Mouse (Mus musculus) adrenal gland, adult 2 months (tissue): ENCODE results near the gene Gatd1. TPM values are rescaled to one million over a fixed set of nuclear protein-coding genes. Genes with fewer than 3 reads are reported as not detected.
A peak's percentile ranks its signal among the peaks of the same experiment; 100 is the strongest.
"Not testable (repeated sequence)": the region's sequence is repeated elsewhere in the genome, so short reads cannot be mapped to it uniquely, and the experiment has no call there.

Source experiments
- DNase-seq: peaks from one replicate; pipeline ENCODE4 v3.0.0; 2021
- polyA plus RNA-seq: library from polyadenylated mRNA; depleted of rRNA; stranded (reverse); fragments of >200 nt; gene quantifications from 2 replicates; pipeline ENCODE4 v1.2.3, GENCODE M21; 2012
- total RNA-seq, 2 experiments: library from RNA; stranded (reverse); gene quantifications; 2 replicates each; pipeline ENCODE4 v1.2.3; 2021

Gene Gatd1
- total and polyA plus RNA-seq, 3 experiments, result 29.7 to 49.5 (median 41.1) TPM

DNA sequence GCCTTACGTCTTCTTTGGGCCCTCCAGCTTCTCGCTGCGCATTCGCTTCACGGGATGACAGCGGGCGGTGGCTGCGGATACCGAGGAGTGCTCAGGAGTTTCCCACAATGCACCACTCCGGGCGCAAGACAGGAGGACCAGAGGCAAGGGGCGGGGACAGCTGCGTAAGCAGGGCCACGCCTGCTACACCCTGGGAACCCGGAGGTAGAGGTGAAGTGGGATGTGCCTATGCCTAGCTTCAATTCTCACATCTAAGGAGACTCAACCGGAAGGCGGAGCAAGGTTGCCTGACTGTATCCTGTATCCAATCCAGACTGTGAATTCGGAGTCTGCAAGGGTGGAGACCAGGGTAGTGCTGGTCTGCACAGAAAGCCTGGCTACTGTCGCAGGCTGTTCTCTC, 15.4 kb upstream of the Gatd1 start, which contains the start of gene Cend1:
Gene Cend1, minus strand, starts transcription at position 182 of the 400 bp plus-strand sequence.
- DNase-seq, result peak; percentile 69

DNA sequence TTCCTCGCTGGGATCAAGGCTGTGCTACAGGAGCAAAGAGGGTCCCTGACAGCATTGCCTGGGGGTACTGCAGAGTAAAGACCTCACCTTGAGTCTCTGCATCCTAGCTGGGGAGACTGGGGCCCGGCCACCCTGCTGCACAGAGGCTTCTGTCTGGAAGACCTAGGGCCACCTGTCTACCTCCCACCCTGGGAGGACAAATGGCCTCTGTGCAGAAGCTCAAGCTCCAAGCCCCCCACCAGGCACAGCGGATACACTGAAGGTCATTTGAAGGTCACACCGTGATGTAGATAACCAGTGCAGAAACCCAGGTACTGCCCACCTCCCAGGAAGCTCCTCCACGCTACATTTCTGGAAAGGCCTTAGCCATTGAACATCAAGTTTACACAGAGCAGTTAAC, 14.8 kb upstream of the Gatd1 start:
- no peak for DNase-seq

DNA sequence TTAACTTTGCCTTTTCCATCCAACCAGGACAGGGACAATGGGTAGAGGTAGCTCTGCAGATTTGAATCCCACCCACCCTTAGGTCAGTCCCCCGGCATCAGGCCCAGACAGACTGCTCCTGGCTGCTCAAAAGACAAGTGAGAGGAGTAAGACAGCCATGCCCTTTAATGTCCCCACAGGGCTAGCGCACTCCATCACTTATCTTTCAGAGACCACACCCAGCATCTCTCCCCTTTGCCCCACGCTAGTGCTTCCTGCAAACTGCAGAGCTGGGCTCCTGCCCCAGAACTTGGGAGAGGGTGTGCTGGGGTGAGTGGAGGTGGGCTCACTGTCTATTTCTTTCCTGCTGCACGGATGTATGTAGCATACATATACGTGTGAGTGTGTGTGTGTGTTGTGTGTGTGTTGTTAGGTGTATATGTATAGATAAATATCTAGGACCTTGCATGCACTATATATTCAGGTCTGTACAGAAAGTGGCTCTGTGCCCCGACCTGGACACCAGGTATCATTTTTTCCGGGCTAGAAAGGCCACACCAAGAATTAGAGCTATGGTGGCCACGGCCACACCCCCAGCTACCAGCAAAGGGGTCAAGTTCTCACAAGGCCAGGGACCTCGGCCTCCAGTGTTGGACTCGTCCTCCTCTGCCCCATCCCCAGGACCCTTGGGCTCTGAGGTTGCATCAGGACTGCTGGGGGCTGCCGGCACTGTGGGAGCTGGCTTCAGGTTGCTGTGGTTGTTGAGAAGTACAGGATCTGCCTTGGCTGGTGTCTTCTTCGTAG, 13.2 kb upstream of the Gatd1 start:
- DNase-seq, result no peak

DNA sequence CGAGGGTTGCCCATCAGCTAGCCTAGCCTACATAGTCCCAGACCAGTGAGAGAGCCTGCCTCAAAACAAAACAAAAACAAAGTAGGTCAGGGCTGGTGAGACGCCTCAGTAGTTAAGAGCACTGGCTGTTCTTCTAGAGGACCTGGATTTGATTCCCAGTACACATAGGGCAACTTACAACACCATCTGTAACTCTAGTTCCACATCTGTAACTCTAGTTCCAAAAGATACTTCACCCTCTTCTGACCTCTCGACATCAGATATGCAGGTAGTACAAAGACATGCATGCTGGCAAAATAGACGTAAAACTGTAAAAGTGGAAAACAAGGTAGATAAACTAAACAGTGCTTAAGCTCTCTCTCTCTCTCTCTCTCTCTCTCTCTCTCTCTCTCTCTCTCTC, 9.9 kb upstream of the Gatd1 start:
- DNase-seq, result no peak

DNA sequence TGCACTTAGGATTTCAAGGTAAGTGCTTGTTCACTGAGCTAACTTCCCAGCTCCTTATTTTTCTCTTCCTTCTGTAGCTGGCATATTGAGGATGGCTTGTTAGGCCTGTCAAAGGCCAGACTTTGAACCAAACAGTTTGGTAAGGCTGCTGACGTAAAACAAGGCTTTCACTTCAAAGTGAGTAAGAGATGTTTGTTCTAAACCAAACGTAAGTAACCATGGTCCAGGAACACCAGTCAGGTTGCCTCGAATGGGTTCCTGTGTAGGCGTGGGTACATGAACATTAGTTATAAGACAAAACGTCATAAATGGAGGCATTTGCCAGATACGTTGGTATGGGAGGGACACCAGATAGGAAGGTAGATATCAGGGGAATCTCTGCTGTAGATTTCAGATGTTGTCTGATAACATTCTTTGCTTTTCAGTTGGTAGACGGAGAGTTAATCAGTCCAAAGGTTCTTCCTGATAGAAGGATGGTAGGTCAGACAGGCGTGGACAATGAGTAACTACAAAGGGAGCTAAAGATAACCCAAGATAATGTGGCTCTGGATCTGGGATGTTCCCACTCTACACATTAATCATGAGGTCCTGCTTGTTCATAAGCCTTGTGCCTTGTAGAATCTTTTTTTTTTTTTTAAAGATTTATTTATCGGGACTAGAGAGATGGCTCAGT, 6.2 kb upstream of the Gatd1 start:
- no peak for DNase-seq

DNA sequence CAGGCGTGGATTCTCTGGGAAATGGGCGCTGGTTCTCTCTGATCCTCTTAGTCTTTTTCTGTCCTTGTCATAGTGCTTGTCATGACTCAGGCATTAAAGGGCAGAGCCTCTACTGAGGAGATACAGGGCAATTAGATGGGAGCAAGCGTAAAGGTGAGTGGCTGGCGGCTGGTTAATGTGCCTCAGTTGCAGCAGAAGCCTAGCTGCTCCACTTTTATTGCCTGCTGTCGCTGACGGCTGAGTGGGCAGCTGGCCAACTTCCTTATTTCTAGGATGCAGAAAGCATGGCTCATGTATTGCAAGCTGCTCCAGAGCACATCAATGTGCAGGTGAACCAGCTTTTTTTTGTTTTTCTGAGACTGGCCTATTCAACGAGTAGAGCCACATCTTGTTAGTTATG, 5.0 kb upstream of the Gatd1 start:
- no peak for DNase-seq

DNA sequence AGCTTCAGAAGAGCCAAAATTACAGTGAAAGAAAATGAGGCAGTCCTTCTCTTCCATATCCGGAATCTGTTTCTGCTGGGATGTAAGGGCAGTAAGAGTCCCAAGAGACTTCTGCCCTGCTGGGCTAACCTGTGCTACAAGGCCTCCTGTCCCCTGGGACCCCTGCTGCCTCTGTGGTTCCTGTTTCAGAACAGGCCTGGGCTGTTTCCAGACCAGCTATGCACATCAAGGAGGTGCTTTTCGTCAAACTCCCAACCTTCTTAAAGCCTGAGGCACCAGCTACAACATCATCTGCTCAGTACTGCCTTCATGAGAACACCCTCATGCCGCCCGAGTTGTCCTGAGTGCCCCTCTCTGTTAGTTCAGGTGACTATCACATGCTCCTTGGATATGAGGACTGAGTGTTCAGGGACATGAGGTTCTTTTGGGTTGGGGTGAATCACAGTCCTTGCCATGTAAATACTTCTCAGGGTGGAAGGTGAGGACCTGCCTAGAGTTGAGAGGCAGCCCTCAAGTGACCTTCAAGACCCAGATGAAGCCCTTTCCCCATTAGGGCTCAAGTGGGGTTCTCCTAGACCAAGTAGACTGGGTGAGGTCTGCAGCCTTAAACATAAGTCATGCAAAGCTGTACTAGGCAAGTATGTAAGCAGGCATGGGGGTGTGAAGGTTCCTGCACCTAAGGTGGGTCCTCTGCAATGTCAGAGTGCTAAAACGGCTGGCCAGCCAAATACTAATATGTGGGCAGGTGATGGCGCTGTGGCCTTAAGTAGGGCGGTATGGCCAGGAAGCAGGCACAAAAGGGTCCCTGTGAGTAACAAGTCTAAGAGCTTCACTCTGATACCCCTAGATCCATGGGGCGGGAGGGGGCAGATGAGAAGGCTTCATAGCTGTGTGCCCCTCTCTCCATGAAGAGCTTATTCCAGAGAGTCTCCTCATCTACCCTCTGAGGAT, 4.1 kb upstream of the Gatd1 start:
- no peak for DNase-seq

DNA sequence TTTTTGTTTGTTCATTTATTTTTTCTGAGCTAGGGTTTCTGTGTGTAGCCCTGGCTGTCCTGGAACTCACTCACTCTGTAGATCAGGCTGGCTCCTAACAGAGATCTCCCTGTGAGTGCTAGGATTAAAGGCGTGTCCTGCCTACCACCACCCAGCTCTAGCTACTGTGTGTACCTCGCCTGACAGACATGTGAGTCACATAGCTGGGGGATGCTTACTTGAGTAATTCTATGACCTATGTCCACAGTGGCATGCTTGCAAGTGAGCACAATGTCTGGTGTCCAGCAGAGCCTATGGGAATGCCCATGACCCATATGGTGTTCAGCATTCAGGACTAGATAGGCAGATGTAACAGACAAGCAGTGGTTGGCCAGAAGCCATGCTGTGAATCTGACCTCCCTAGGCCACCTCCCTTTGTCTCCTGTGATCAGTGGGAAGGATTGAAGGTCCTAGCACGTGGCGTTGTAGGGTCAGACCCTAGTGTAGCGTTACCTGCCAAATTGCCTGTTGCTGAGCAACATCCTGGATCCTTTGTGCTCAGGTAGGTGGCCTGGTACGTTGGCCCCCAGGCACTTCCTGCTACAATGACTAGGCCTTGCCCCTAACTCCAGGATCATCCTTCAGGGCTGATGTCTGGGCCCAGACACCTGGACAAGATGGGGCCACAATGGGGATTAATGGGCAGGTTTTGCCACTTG, 2.4 kb upstream of the Gatd1 start:
- DNase-seq, result no peak

DNA sequence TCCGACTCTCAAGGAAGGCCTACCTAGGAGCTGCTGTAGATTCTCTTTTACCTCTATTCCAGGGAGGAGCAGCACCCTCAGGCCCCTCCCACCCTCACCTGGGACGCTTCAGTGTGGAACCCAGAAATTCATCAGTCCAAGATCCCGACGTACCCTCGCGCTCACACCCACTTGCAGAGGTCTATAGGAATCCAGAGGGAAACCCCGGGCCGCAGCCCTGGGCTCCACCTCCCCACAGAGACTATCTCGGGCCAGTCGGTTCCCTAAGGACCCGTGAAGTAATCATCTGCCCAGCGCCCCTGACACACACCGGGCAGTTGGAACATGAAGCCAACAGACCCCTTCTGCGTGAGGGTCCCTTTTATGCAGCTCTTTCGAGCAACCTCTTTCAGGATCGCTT, 605 bp downstream of the Gatd1 start:
- DNase-seq, result no peak

DNA sequence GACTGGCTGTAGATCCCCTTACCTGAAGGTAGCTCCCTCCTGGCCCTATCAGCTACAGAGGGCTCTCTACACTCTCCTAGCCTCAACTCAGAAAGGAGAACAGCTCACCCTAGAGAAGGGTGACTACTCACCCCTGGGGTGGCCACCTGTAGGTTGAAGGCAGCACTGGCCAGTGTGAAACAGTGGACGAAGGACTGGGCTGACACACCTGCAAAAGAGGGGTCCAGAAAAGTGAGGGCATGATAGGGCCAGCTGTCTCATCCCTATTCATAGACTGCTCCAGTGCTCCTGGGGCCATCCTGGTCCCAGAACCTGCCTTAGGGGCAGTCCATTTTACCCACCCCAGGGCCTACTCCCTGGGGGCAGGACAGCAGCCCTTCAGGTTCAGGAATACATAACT, 2.3 kb downstream of the Gatd1 start:
- DNase-seq, result no peak

DNA sequence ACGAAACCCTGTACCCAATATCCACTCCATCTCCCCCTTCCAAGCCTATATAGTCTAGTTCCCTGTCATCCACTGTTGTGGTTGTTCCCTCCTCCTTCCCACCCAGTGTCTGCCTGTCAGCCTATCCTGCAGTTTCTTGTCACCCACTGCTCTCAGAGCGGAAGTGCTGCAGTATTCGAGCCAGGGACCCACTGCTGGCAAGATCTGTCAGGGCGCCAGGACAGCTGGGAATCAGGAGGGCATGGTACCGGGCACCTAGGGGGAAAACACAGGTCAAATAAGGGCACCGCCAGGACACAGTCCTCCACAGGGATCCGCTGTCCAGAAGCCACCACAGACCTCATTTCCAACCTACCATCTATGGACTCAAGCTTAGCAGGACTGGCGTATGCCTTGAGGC, 3.3 kb downstream of the Gatd1 start:
- no peak for DNase-seq

DNA sequence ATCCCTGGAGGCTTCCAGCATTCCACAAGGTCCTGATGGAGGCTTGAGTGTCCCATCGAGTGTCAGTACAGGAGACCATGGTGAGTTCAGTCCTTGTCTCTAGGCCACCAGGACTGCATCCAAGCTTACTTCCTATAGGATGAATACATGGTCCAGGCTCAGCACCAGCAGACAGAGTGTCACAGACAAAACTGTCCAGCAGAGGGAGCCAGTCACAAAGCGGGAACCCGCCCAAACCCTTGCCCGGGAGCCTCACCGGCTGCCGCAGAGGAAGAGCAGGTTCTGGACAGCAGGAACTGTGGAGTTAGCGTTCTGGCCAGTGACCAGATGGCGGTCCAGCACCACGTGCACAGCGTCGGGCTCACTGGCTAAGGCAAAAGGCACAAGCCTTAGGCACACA, 5.1 kb downstream of the Gatd1 start:
- peak; percentile 90 for DNase-seq

DNA sequence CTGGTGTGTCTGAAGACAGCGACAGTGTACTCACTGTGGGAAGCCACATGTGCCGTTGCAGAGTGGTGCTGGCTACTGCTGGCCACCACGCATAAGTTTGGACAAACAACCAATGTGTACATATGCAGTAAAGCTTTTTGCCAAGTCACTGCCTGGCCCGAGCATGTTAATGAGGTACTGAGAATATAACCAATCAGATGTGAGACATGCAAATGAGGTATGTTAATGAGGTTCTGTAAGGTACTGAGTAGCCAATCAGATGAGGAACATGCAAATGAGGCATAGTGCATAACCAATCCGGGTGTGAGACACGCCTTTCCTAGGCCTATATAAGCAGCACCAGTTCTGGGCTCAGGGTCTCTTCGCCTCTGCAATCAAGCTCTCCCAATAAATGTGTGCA, 6.3 kb downstream of the Gatd1 start:
- DNase-seq, result not testable (repeated sequence)

DNA sequence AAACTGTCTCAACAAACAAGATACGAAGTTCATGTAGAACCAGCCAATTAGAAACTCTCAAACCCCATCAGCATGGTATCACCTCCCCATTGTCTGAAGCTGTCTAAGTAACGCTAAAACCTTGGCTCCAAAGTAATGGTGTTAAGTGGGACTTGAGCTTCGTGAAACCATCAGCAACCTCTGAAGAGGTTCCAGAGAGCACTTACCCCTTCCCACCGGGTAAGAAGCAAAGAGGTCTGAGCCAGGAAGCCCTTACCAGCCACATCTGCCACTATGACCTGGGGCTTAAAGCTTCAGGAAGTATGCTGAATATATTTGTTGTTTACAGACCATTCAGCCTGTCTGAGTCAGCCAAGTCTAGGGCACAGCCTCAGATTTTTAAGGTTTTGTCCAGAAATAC, 8.5 kb downstream of the Gatd1 start:
- no peak for DNase-seq

DNA sequence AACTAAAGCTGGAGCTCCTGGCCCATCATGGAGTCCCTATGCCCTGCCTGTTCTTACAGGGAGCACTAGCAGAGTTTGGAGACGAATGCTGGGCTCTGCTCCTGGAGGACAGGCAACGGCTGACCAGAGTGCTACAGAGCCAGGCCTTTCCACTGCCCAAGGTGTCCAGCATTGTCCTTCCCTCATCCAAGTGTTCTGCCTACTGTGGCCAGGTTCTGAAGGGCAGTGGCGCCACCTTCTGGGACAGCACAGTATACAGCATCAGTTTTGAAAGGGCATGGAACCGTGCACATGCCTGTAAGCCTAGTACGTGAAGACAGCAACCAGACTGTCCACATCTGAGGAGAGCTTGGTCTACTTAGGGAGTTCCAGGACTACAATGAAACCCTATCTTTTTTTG, 10.6 kb downstream of the Gatd1 start:
- DNase-seq, result peak; percentile 79

DNA sequence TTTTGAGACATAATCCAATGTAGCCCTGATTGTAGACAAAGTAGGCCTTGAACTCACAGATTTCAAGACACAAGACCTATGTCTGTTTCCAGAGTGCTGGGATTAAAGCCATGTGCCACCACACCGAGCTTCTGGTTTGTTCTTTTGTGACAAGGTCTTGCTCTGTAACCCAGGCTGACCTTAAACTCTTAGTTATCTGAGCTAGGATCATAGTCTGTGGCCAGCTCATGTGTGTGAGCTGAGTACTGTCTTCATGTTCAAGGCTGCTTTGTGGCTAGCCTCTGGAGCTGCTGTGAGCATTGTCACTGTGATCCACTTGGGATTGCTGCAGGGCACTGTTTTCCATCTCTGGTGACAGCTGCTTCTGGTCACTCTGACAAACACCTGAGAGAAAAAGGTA, 18.6 kb downstream of the Gatd1 start:
- DNase-seq, result peak; percentile 68

DNA sequence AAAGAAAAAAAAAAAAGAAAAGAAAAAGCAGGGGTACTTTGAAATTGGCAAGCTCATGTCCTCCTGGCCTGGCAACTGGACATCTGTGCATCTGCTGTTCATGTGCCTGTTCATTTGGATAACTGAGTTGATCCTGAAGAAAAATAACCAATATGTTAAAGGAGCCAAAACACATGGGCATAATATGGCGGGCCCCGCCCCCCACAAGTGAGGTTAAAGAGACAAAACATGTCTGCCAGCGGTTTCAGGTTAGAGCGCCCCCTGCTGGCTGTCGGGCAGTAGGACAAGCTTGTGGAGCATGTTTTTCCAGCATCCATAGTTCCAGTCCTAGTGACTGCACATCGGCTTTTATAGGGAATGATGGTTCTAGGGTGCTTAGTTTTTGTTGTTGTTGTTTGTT, 19.2 kb downstream of the Gatd1 start:
- peak; percentile 69 for DNase-seq

DNA sequence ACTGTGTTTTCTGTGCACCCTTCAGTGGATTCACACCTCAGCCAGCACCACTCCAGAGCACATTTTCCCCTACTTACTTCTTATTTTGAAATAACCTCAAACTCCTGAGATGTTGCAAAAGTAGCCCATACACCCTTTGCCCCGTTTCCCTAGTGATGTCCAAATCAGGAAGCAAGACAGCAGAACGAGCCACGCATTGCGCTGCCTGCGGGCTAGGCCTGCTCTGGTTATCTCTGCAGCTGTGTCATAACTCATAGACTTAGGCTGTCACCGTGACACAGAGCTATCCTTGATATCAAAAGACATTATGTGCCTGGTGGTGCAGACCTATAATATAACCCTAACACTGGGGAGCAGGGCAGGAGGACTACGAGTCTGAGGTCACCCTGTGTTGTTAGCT, 19.8 kb downstream of the Gatd1 start:
- peak; percentile 70 for DNase-seq

DNA sequence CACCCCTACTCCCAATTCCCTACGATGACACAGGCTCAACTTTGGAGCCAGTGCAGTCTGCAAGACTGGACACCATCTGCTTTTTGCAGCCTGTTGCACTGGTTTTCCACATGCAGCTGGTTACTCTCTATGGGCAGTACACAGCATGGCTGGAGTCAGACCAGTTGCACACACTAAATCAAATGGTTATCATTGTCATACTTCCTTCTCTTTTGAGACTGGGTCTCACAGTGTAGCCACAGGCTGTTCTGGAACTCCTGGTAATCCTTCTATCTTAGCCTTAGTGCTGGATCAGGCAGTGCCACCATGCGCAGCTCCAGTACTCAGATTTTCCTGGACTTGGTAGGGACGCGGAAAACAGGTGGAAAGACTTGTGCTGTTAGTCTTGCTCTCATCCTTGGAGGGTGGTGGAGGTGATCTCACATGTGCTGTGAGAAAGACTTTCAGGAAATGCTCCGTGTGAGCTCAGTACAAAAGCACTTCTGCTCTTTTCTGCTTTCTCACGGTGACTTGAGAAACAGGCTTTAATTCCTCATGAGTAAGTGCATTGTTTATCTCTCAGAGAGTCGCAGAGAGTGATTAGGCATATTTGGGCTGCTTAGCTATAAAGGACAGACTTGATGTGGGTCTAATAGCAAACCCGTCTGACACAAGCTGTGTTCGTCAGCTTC, 21.2 kb downstream of the Gatd1 start:
- no peak for DNase-seq

DNA sequence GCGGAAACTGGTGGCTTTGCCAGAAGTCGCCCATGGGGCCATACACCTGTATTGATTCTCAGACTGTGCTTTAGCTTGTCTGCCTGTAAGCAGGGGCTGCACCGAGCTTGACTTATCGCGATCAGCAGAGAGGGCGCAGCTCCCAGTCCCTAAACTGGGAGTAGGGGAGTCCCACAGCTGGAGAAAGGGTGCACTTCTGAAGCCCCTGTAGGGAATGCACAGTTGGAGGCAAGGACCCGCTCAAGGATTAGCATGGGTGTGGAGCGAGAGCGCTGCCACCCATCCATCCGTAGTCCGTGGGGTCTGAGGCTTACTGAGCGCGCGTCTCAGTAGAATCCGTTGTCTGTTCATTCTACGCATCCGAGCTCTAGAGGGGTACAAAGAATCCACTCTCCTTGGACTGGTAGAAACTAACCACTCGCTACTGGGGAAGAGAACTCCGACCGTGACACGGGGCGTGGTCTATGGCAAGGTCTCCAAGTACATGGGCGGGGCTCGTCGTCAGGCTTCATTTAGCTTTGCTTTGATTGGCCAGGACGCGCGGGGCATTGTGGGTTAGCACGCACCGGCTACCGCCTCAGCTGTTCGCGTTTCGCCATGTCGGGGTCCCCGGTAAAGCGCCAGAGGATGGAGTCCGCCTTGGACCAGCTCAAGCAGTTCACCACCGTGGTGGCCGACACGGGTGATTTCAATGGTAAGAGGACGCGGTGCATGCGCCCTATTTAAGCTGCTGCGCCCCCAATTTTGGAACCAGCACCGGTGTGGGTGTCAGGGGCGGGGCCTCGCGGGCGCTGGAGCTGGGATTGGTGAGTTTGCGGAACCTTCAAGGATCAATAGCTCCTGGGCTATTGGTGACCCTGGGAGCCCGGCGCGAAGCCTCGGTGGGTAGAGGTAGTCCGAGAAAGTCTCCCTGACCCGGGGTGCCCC, 22.0 kb downstream of the Gatd1 start, which contains the start of gene Taldo1:
Gene Taldo1, plus strand, starts transcription at position 575 of the 927 bp plus-strand sequence.
- peak; percentile 98 for DNase-seq
